In the genomic region with DNA sequence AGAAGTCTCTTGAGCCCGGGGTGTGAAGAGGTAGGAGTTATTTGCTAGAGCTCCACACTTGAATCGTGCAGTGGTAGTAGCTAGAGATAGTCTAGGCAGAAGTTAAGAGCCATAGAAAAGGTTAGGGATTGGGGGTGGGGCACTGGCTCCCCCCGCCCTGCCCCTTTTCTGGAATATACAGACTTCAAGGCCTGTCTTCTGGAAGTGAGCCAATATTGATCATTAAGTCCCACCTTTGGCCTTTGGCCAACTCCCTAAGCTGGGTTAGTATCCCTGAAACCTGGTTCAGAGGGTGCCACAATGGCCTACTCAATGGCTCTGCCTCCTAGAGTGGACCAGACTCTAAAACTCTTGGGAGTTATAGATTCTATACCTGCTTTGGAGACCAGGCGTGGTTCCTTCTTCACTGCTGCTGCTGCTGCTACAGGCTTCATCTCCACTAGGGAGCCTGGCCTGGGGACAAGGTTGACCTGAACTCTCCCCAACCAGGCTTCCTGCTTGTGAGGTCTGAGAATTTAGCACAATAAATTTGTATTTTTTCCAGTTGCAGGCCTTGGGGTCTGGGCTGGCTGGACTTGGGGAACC, we compare ENCODE assay signal across 8 mouse cellular contexts. TPM values are rescaled to one million over a fixed set of nuclear protein-coding genes. Genes with fewer than 3 reads are reported as not detected.
A peak's percentile ranks its signal among the peaks of the same experiment; 100 is the strongest.
DNase-seq lines count a peak whose midpoint lies in the region; ATAC-seq and TF ChIP-seq lines count a peak whose summit lies in the region.

No protein-coding gene starts in this region.

- no peak overlapping the region; the same call in 1 of the 2 replicates for H3K9ac ChIP-seq in embryonic facial prominence, embryonic 12.5 days
- H3K9ac ChIP-seq in heart, embryonic 12.5 days = peak overlapping the region; percentile 71; the same call in 1 of the 2 replicates
- no peak overlapping the region for H3K9ac ChIP-seq in limb, embryonic 14.5 days (ENCODE audit: low read depth, low read length, severe bottlenecking)

- peak; percentile 27 for DNase-seq in kidney, adult 9 months
- DNase-seq in kidney, adult 11 months = no peak
- DNase-seq in limb, embryonic 14.5 days (ENCODE audit: low spot score) = no peak
- no peak for DNase-seq in T-cell, adult 2 months (ENCODE audit: low spot score)
- no peak for DNase-seq in ovary, postnatal 10 days (ENCODE audit: low spot score)
- no peak for DNase-seq in ovary, postnatal 14 days (ENCODE audit: low spot score)

- H3K4me1 ChIP-seq in embryonic facial prominence, embryonic 12.5 days = peaks cover 3% of the 10 kb centered on the region; the same call in 1 of the 2 replicates
- peaks cover 52% of the 10 kb centered on the region for H3K4me1 ChIP-seq in heart, embryonic 12.5 days (replicated peaks)
- peaks cover 13% of the 10 kb centered on the region; the same call in 1 of the 2 replicates for H3K4me1 ChIP-seq in limb, embryonic 14.5 days (ENCODE audit: control insufficient read depth, insufficient read depth, low read length)

- TF ChIP-seq POLR2A in limb, embryonic 14.5 days (IDR thresholded peaks at IDR 0.05; ENCODE audit: borderline replicate concordance, extremely low read depth, insufficient read depth, insufficient read length) = no peak

- peaks cover 70% of the 10 kb centered on the region for H3K27me3 ChIP-seq in embryonic facial prominence, embryonic 12.5 days
- H3K27me3 ChIP-seq in heart, embryonic 12.5 days (replicated peaks) = peaks cover 52% of the 10 kb centered on the region
- H3K27me3 ChIP-seq in limb, embryonic 14.5 days (ENCODE audit: control insufficient read depth, insufficient read depth, low read length) = peaks cover 55% of the 10 kb centered on the region

- H3K27ac ChIP-seq in embryonic facial prominence, embryonic 12.5 days = no peak overlapping the region
- no peak overlapping the region for H3K27ac ChIP-seq in heart, embryonic 12.5 days (ENCODE audit: poor library complexity, severe bottlenecking)
- H3K27ac ChIP-seq in limb, embryonic 14.5 days (replicated peaks; ENCODE audit: low read depth, low read length) = no peak overlapping the region

- 0 out of 2 replicates have a peak overlapping the region, but pooled peaks have one; percentile 13 for H3K4me3 ChIP-seq in embryonic facial prominence, embryonic 12.5 days
- H3K4me3 ChIP-seq in heart, embryonic 12.5 days = peak overlapping the region; percentile 51
- peak overlapping the region; percentile 27; the same call in 1 of the 2 replicates for H3K4me3 ChIP-seq in limb, embryonic 14.5 days (replicated peaks; ENCODE audit: low read length)

- WGBS in embryonic facial prominence, embryonic 12.5 days = 86% methylated on average over 4 of the region's 4 CpGs
- 70% methylated on average over 4 of the region's 4 CpGs for WGBS in heart, embryonic 12.5 days
- 86% methylated on average over 4 of the region's 4 CpGs for WGBS in limb, embryonic 14.5 days

- peak overlapping the region; percentile 45 for H3K4me2 ChIP-seq in embryonic facial prominence, embryonic 12.5 days (replicated peaks)
- peak overlapping the region; percentile 70 for H3K4me2 ChIP-seq in heart, embryonic 12.5 days
- peak overlapping the region; percentile 32; the same call in 1 of the 2 replicates for H3K4me2 ChIP-seq in limb, embryonic 14.5 days (replicated peaks; ENCODE audit: low read depth, low read length, severe bottlenecking)

- no peaks in the 10 kb centered on the region for H3K36me3 ChIP-seq in embryonic facial prominence, embryonic 12.5 days
- no peaks in the 10 kb centered on the region for H3K36me3 ChIP-seq in heart, embryonic 12.5 days
- H3K36me3 ChIP-seq in limb, embryonic 14.5 days (ENCODE audit: control insufficient read depth, insufficient read depth, low read length) = no peaks in the 10 kb centered on the region

- H3K9me3 ChIP-seq in embryonic facial prominence, embryonic 12.5 days = no peaks in the 10 kb centered on the region
- no peaks in the 10 kb centered on the region for H3K9me3 ChIP-seq in heart, embryonic 12.5 days (replicated peaks)
- no peaks in the 10 kb centered on the region for H3K9me3 ChIP-seq in limb, embryonic 14.5 days (ENCODE audit: control insufficient read depth, low read length)

- ATAC-seq in embryonic facial prominence, embryonic 12.5 days (ENCODE audit: insufficient number of reproducible peaks, insufficient read depth, low FRiP score, low TSS enrichment) = no peak
- no peak for ATAC-seq in heart, embryonic 12.5 days (ENCODE audit: insufficient number of reproducible peaks, low FRiP score)
- no peak for ATAC-seq in limb, embryonic 14.5 days (ENCODE audit: low FRiP score, low read depth)

RNA-seq across cellular contexts. Expression of a gene that starts 1.8 kb away (rescaled TPM):
- polyA plus RNA-seq in embryonic facial prominence, embryonic 12.5 days (2016; fragmentation: Nextera tagmentation; extraction: Ambion mirVana) = 10.7 and 10.8 TPM in 2 replicates
- polyA plus RNA-seq in heart, embryonic 12.5 days (2016; fragmentation: Nextera tagmentation; extraction: Ambion mirVana) = 17.6 and 19.6 TPM in 2 replicates
- 11.2 and 12.2 TPM in 2 replicates for polyA plus RNA-seq in limb, embryonic 14.5 days (2012; rRNA removed)
- 11.7 and 12.2 TPM in 2 replicates for polyA plus RNA-seq in limb, embryonic 14.5 days (2014; fragmentation: Nextera tagmentation; extraction: Ambion mirVana)

RNA-seq across cellular contexts. Expression of a gene that starts 6.9 kb away (rescaled TPM):
- polyA plus RNA-seq in embryonic facial prominence, embryonic 12.5 days (2016; fragmentation: Nextera tagmentation; extraction: Ambion mirVana) = 12.8 and 13.3 TPM in 2 replicates
- polyA plus RNA-seq in heart, embryonic 12.5 days (2016; fragmentation: Nextera tagmentation; extraction: Ambion mirVana) = 7.7 and 9.1 TPM in 2 replicates
- 9.3 and 11.1 TPM in 2 replicates for polyA plus RNA-seq in limb, embryonic 14.5 days (2012; rRNA removed)
- 9.2 and 9.6 TPM in 2 replicates for polyA plus RNA-seq in limb, embryonic 14.5 days (2014; fragmentation: Nextera tagmentation; extraction: Ambion mirVana)

RNA-seq across cellular contexts. Expression of a gene that starts 10.0 kb away (rescaled TPM):
- polyA plus RNA-seq in embryonic facial prominence, embryonic 12.5 days (2016; fragmentation: Nextera tagmentation; extraction: Ambion mirVana) = 193 and 202 TPM in 2 replicates
- 125 and 126 TPM in 2 replicates for polyA plus RNA-seq in heart, embryonic 12.5 days (2016; fragmentation: Nextera tagmentation; extraction: Ambion mirVana)
- 167 and 171 TPM in 2 replicates for polyA plus RNA-seq in limb, embryonic 14.5 days (2012; rRNA removed)
- 178 and 193 TPM in 2 replicates for polyA plus RNA-seq in limb, embryonic 14.5 days (2014; fragmentation: Nextera tagmentation; extraction: Ambion mirVana)

RNA-seq across cellular contexts. Expression of a gene that starts 11.9 kb away (rescaled TPM):
- 9.9 and 13.2 TPM in 2 replicates for polyA plus RNA-seq in embryonic facial prominence, embryonic 12.5 days (2016; fragmentation: Nextera tagmentation; extraction: Ambion mirVana)
- polyA plus RNA-seq in heart, embryonic 12.5 days (2016; fragmentation: Nextera tagmentation; extraction: Ambion mirVana) = 9.0 and 9.5 TPM in 2 replicates
- 15.1 and 15.7 TPM in 2 replicates for polyA plus RNA-seq in limb, embryonic 14.5 days (2012; rRNA removed)
- 12.9 and 13.1 TPM in 2 replicates for polyA plus RNA-seq in limb, embryonic 14.5 days (2014; fragmentation: Nextera tagmentation; extraction: Ambion mirVana)

RNA-seq across cellular contexts. Expression of a gene that starts 11.9 kb away (rescaled TPM):
- polyA plus RNA-seq in embryonic facial prominence, embryonic 12.5 days (2016; fragmentation: Nextera tagmentation; extraction: Ambion mirVana) = 136 and 148 TPM in 2 replicates
- 204 and 207 TPM in 2 replicates for polyA plus RNA-seq in heart, embryonic 12.5 days (2016; fragmentation: Nextera tagmentation; extraction: Ambion mirVana)
- 54.0 and 63.2 TPM in 2 replicates for polyA plus RNA-seq in limb, embryonic 14.5 days (2012; rRNA removed)
- 171 and 176 TPM in 2 replicates for polyA plus RNA-seq in limb, embryonic 14.5 days (2014; fragmentation: Nextera tagmentation; extraction: Ambion mirVana)
